Mouse (Mus musculus) erythroblast, adult 5-6 weeks (primary cell): ENCODE data around the gene Pgap3. TPM values are rescaled to one million over a fixed set of nuclear protein-coding genes. Genes with fewer than 3 reads are reported as not detected.

Experiments
- ATAC-seq: replicated peaks from 2 replicates; pipeline ENCODE4 v1.8.0; 2016; ENCODE audit warnings: moderate number of reproducible peaks, mild to moderate bottlenecking, moderate TSS enrichment, inconsistent platforms; ENCODE audit not compliant: poor library complexity, low FRiP score, severe bottlenecking
- total RNA-seq, 2 experiments: library from RNA; stranded (forward) in 1 of 2; stranded (reverse) in 1 of 2; fragments of 150-400 nt in 1 of 2; fragments of 200-764, 138-1000 nt in 1 of 2; gene quantifications; 2 replicates each; pipeline versions ENCODE4 v1.2.3 to v1.2.4; 2015 to 2017; ENCODE audit warnings: low replicate concordance in 2 of 2

Gene Pgap3
- total RNA-seq, 2 experiments from 2014 or later = not detected

DNA sequence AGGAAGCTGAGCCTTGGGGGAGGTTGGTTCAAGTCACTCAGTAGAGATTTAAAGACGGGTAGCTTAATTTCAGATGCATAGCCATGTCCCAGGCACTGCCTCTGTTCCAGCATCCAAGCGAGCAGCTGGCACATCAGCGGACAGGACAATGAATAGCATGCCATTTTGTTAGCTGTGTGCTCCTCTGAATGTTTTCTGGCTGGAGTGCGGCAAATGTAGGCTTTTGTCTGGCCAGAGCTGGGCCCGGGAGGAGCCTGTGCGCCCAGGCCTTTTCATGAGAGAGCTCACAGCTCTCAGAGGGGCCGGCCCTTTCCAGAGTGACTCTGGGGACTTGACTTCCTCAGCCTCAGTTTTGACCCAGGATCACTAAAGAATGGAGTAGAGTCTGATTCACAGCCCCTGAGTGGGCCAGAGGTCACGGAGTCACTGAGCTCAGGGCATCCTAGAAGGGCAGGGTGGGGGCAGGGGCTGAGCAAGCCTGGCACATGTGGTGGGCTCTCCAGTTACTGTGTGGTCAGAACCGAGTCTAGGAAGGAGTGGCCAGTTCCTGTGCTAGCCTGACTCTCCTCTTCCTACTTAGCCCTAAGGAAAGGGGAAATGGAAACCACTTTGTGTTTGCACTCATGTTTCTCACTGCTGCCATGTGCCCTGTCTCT lies 39.3 kb downstream of the Pgap3 start:
- no peak for ATAC-seq

DNA sequence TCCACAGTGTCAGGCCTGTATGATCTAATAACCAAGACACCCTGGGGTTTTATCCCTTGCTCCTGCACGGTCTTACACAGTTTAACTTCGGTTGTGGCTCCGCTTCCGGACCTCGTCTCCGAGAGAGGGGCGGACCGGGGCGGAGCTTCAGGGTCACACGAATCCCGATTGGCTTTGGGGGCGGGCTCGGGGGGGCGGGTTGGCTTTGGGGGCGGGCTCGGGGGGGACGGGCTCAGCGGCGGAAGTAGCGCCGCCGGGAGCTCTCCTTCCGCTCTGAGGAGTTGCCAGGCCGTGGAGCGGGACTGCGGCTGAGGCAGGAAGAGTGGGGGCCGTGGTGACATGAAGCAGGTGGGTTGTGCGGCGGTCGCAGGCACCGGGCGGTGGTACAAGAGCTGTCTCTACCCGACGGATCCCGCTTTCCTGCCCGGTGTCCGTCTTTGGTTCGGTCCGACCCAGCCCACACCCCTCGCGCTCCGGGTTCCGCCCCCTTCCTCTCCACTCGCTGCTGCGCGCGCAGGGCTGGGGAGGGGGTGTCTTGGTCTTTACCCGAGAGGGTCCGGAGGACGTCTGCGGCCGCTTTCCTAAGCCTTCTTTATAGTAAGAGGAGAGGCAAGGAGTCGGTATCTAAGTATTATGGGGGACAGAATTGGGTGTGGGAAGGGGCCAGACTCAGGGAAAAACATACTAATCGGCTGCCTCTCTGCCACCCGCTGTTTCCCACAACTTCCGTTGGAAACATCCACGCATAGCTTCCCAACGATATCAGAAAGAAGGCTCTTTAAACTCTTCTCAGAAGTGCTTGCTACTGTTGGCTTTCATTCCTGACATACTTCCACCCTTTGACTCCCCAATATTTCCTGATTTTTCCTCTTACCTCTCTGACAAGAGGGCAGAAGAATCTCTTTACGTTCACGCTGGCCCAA lies 41.9 kb downstream of the Pgap3 start, which contains the start of gene Stard3:
Stard3 (plus strand) TSS at position 208 of the 923 bp plus-strand sequence.
- ATAC-seq = peak; percentile 84

DNA sequence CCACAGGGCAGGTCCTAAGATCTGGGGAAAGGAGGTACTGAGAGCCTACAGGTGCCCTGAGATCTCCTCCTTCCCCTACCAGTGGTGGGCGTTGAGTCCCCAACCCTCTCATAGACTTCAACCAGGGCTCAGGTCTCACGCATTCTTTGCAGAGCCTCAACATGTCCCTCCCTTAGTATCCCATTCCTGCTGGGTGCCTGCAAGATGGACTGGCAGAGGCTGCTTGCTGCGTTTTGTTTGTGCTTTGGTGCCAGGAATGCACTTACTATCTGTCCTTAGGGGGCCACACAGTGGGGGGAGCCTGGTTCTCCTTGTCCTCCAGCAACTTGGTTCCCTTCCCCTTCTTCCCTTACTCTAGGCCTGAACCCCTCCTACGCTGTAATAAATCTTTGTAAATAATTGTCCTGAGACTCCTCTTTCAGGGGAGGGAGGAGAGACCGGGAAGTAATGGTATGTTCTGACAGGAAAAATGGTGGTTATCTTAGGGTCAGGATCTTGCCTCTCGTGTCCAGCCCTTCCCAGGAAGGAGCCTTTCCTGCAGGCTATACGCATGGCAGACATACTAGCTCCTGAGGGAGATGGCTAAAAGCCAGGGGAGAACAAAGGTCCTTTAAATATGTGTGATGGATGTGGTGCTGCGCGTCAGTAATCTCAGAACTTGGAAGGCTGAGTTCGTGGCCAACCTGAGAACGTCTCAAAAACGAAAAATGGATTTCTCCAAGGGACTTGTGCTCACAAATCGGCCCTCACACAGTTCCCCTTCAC lies 42.7 kb downstream of the Pgap3 start:
- ATAC-seq = peak; percentile 8

DNA sequence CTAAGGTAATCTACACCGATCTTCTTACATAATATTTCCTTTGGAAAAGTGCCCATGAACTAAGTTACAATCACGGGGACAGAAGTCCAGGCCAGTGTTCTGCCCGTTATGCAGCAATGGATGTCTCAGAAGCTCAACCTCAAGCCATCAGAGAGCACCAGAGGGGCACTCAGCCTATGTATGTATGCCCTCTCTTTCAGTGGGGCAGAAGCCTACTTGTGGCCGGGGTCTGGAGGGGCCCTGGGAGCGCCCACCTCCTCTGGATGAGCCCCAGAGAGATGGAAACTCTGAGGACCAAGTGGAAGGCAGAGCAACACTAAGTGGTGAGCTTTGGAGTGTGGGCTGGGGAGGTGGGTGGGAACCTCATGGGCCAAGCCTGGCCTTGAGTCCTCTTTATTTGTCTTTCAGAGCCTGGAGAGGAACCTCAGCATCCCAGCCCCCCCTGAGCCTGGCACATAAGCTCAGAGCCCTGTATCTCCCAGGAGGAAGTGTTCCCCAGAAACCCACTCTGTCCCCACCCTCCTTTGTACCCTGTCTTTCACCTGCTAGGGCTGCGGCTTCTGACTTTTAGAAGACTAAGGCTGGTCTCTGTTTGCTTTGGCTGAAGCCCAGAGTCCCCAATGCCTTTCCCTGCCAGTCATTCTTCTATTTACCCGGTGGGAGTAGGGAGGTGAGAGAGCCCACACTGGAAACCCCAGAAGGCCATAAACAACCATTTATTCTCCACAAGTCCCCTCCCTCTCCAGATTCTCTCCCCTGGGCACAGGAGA lies 43.5 kb downstream of the Pgap3 start:
- ATAC-seq = no peak

DNA sequence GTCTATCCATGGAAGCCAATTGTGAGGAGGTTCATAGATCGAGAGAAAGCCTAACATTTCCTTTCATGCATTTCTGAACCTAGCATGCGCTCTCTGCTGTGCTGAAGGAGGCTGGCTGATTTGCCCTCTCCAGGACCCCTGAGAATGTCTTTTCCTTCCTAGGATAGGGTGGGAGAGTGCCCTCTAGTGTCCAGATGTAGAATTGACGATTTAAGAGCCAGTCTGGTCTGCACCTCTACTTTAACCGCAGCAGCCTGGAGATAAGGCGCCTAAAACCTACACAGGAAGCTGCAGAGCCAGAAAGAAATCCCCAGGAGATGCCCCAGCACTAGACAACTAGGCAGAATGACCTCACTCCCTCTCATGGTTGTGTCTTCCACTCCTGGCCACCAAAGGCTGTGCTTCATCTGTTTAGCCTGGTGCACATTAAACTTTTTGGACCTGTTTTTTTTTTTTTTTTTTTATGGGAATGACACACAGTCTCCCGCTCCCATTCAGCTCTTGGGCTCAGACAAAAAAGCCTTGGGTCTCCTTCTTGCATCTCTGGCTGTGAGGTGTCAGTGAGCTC lies 44.5 kb downstream of the Pgap3 start:
- ATAC-seq = peak; percentile 43; the same call in 1 of the 2 replicates

DNA sequence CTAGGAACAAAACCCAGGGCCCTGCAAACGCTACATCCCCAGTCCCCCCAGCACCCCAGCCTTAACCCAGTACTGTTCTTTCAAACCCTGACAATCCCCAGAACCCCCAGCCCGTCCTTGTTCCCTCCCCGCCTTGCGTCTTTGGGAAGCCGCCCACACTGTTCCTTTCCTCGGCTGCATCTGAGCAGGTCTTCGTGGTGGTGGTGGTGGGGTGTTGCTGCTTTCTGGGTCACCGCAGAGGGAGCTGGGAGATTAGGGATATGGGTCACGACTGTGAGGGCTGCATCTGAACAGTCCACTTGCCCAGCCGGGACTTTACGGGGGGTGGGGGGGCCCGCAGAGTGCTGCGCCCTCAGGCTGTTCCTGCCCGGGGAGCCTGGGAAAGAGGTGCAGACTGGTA lies 45.8 kb downstream of the Pgap3 start:
- no peak for ATAC-seq

DNA sequence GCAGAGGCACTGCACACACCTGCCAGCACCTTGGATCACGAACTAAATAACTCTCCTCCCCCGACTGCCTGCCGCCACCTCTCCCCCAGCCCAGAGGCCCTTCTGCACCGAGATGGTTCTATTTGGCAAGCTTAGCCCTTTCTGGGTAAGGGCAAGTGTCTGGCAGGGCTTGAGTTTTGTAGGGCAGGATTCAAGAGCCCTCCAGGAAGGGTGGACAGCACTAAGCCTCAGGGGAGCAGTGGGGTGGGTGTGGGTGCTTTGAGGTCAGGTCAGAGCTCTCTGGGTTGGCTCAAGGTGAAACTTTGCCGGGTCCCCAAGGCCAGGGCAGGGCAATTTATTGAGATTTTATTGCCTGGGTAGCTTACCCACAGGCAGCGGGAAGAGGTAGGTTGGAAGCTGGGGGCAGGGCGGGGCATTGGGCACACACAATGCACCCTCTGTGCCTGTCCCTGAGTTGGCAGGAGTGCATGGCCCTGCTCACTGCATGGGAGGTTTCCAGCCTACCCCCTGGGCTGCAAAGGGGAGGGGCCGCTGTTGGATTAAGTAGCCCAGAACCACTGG lies 46.6 kb downstream of the Pgap3 start:
- no peak for ATAC-seq

DNA sequence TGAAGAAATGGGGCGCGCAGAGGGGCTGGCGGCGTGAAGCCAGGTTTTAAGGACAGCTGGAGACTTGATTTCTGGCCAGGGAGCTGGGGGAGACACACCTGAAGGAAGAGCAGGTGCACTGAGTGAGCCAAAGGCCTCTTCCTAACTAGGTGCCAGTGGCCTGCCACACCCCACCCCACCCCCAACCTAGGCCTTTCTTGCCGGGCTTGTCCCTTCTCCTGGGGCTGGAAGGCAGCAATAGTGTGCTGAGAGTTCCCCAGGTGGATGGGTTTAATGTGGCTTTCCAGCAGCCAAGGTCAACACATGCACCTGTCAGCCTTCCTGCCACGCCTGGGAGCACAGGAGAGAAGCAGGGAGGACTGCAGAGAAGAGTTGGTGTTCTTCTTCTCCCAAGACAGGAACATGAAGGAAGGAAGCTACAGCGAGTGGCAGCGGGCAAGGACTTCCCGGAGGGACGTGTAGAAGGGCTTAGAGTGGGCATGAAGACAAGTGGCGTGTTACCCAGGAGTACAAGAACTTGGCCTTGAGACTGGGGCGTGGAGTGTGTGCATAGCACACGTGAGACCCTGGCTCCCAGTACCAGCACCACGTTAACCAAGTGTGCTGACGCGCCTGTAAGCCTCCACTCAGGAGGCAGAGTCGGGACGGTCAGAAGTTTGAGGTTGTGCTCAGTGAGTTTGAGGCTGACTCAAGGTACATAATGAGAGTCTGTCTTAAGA lies 47.9 kb downstream of the Pgap3 start:
- ATAC-seq = no peak

DNA sequence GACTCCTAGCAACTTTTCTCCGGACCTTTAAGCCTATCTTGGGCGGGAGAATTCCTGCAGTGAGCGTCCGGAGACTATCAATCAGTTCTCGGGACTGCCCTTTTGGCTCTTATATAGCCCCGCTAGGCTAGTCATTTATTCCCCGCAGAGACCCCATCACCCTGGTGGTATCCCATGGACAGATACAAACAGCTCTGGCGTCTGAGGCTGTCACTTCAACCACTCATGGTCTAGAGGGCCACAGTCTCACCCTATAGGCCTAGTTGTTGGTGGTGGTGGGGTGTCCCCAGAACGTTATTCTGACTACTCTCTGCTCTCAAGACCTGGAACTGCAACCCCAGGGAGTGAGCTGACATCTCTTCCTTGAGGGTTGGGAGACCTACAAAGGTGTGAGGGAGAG lies 51.0 kb downstream of the Pgap3 start:
- ATAC-seq = no peak

DNA sequence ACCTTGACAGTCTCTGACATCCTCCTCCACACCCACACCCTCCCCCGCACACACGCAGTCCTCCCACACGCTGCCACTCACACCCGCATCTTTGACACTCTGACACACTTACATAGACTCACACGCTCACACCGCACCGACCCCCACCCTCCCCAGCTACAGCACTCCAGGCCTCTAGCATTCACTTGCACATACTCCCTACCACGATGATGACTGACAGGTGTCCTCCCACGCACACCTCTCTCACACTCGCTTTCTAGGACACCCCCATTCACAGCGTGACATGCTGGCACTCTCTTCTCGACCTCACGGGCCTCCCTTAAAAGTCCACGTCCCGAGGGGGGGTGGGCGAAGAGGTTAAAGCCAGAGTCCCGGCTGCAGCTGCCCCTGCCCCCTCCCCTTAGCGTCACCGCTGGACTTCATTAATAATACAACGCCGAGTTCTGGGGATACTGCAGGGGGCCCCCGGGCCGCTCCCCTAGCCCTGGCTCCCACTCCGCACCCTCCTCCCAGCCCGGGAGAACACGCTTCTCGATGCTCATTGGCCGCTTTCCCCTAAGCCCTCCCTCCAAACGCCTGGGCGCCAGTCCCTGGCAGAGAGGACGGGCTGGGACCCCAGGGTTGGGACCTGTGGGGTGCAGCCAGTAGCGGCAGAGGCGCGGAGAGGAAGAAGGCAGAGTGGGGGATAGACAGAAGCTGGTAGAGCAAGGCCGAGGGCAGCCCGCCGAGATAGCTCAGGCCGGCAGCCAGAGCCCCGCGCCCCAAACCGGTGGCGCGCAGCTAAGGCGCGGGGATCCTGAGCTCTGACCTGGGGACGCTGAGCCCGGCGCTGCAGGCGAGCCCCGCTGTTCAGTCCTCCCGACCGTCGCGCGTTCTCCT lies 52.0 kb downstream of the Pgap3 start, which contains the start of gene Ppp1r1b:
Ppp1r1b (plus strand) TSS at position 322 of the 879 bp plus-strand sequence.
- ATAC-seq = no peak

DNA sequence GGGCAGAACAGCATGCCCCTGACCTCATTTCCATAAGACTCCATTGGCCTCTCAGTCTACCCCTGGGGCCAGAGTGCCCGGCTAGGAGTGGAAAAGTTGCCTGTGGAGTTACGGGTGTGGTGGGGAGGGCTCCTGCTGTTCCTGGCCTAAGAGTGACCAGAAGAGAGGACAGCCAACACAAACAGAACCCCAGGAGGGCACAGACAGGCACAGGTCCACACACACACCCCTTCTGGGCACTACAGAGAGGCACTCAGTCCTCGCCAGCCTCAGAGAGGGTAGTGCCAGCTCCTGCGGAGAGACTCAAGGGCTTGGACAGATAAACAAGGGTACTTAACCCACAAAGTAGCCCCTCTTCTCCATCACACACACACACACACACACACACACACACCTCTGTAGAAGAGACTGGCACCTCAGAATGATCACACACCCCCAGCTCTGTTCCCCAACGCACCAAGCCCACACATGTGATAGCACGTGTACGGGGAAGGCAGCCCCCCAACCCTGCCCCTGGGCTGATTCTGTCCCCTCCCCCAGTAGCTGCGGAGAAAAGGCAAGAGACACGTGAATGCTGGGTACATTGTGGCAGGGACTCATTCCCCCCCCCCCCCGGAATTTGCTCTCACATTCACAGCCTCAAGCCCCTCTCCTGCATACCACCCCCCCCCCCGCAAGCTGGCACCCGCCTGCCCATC lies 52.8 kb downstream of the Pgap3 start:
- no peak for ATAC-seq

DNA sequence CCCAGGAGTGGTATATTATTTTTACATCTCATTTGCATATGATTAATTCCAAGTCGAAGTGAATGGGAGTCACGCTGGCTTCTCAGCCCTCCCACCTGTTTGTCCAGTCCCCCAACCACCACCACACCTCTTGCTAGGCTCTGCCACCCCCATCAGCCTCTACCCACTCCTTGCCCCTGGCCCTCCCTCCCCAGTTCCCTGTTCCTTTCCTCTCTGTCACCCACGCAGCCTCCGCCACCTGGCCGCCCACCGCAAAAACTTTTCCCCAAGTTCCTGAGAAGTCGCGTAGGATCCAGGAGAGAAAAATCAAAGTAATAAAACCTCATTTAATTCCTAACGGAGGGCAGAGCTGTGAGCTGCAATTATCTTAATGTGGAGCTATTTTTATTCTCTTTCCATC lies 54.1 kb downstream of the Pgap3 start:
- no peak for ATAC-seq

DNA sequence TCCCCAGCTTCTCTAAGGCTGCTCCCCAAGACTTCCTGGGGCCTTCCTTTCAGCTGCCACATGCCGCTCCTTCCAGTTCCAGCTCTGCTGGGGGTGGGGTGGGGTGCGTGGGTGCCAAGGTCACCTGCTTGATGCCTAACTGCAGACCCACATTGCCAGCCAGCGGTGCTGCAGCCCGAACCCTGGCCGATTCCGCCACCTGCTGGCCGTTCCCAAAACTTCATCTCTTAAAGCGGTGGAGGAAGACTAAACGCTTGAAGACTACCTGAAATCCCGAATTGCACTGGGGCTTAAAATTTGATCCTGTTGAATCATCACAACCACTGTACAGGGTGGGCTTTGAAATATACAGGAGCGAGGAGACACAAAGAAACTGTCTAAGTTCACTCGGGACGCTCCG lies 55.0 kb downstream of the Pgap3 start:
- ATAC-seq = 0 out of 2 replicates have a peak, but pooled peaks have one; percentile 51

DNA sequence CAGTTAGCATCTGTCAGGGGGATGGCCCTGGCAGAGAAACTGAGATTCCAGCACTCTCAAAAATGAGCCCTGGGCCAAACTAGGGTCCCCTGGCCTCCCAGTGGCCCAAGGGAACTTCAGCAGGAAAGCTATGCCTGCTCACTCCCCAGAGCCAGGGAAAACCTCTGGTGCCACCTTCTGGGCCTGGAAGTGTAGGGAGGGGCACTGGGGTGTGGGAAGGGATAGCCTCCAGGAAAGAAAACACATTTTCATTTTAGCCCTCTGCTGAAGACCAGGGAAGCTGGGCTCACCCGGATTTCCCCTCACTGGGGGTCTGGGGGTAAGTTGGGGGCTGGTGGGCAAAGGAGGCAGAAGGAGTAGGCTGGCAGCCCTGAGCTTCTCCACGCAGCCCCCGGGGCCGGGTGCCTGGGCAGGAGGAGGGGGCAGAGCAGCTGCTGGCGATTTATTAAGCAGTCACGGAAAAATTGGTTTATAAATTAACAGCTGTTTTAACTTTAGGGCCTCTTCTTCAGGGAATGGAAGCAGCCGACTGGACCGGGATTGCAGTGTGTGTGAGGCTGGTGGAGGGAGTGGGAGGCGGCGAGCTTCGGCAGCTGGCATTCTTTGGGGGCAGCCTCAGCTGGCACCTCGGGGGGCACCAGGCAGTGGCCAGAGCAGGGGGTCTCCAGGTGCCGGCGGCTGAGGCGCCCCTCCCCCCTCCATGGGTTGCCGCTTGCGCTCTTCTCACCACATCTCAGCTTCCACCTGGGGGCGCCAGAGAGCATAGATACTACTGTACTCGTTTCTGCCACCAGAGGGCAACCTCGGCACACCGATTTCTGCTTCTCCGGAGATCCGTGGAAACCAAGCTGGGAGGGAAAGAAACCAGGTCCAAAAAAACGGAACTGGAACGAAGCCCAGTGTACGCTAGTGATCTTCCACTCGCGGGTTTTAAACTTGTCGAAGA lies 58.0 kb downstream of the Pgap3 start:
- ATAC-seq = peak; percentile 77

DNA sequence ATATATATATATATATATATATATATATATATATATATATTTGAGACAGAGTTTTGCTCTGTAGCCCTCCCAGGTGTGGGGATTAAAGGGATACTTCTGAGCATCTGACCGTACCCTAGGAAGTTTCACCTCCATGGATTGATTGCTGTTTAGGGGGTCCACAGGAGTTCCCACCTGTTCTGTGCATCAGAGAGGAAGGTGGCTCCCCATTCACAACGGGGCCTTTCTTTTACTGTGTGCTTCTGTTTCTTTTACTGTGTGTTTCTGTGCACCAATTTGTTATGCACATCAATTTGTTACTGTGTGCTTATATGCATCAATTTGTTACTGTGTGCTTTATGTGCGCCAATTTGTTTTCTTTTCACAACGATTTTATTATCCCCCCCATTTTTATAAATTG lies 59.1 kb downstream of the Pgap3 start:
- no peak for ATAC-seq

DNA sequence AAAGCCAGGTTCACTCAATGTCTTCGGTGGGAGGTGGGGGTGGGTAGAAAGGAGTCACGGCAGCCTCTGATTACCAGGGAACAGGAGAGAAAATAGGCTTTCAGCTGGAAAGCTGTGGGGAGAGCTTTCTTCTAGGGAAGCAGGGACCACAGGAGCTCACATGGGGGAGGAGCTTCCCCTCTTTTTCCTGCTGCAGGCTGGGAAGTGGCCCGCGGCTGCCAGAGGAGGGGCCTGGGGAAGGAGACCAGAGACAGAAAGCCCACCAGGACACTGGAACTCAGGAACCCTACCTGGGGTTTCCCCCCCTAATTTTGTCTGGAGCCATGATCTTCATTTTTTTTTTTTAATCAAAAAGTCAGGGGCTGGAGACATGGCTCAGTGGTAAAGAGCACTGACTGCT lies 59.7 kb downstream of the Pgap3 start:
- ATAC-seq = no peak
